Mouse (Mus musculus) testis, adult 2 months (tissue): ENCODE data around the gene Ptprz1.

Source experiments
- CTCF ChIP-seq: fragments of 200-500 bp; IDR thresholded peaks from 2 replicates; pipeline ENCODE4 v1.5.1; 2012; ENCODE audit warnings: low read depth, mild to moderate bottlenecking, inconsistent platforms, low read length, moderate library complexity; ENCODE audit not compliant: control insufficient read depth, insufficient read depth, insufficient replicate concordance
- POLR2A ChIP-seq: fragments of 200-500 bp; IDR thresholded peaks from 2 replicates; pipeline ENCODE4 v1.6.1; 2012; ENCODE audit warnings: low read depth, mild to moderate bottlenecking, inconsistent platforms, low read length, moderate library complexity; ENCODE audit not compliant: control insufficient read depth

DNA sequence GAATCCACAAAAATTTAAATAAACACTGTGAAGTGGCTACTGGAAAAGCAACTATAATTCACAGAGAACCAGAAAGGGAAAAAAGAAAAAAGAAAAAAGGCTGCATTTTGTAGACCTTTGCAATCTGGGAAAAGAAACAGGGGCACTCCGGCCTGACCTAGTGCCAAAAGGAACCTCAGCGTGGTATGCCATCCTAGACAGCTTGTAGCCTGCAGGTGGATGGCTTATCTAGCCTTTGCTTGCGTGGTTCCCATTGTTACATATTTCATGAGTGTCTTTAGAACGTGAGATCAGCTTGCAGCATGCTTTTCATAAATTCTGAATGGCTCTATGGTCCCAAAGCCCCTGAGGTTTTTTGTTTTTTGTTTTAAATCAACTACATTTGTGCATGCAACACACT, 61.8 kb downstream of the Ptprz1 start:
- TF ChIP-seq CTCF (no peak), POLR2A (no peak)
